Mouse (Mus musculus) heart, embryonic 14.5 days (tissue): ENCODE results near the gene Fgfr2. TPM values are rescaled to one million over a fixed set of nuclear protein-coding genes. Genes with fewer than 3 reads are reported as not detected.

Experiments
- ATAC-seq: fragments of 200-750 bp; cut with Nextera tagmentation; 2 replicates; pipeline ENCODE4 v1.8.0; 2017; ENCODE audit warnings: low read depth, moderate TSS enrichment; ENCODE audit not compliant: insufficient number of reproducible peaks, insufficient read depth, low FRiP score
- H3K27ac ChIP-seq, 2 experiments: fragments of 200-500 bp in 1 of 2; fragments of 300-500 bp in 1 of 2; sonication (generic) in 1 of 2; replicated peaks in 1 of 2; 2 replicates each; pipeline ENCODE4 v1.5.1; 2012 to 2014; ENCODE audit warnings: low read depth in 2 of 2, low read length in 2 of 2, control low read depth in 1 of 2, mild to moderate bottlenecking in 1 of 2, mixed read lengths in 1 of 2; ENCODE audit not compliant: control insufficient read depth in 1 of 2, insufficient read depth in 1 of 2
- H3K27me3 ChIP-seq: fragments of 300-500 bp; sonication (generic); 2 replicates; pipeline ENCODE4 v1.6.1; 2014; ENCODE audit warnings: mild to moderate bottlenecking, low read length, control low read depth; ENCODE audit not compliant: control insufficient read depth, insufficient read depth
- H3K36me3 ChIP-seq: fragments of 300-500 bp; sonication (generic); 2 replicates; pipeline ENCODE4 v1.6.1; 2014; ENCODE audit warnings: mild to moderate bottlenecking, control low read depth, low read length, mixed read lengths; ENCODE audit not compliant: control insufficient read depth, insufficient read depth
- H3K4me1 ChIP-seq, 2 experiments: fragments of 200-500 bp in 1 of 2; fragments of 300-500 bp in 1 of 2; sonication (generic) in 1 of 2; 2 replicates each; pipeline ENCODE4 v1.6.1; 2012 to 2014; ENCODE audit warnings: low read length in 2 of 2, control low read depth in 1 of 2, mixed read lengths in 1 of 2; ENCODE audit not compliant: control insufficient read depth in 2 of 2, insufficient read depth in 2 of 2
- H3K4me2 ChIP-seq: fragments of 300-500 bp; sonication (generic); 2 replicates; pipeline ENCODE4 v1.6.1; 2014; ENCODE audit warnings: mild to moderate bottlenecking, low read length
- H3K4me3 ChIP-seq, 2 experiments: fragments of 200-500 bp in 1 of 2; fragments of 300-500 bp in 1 of 2; sonication (generic) in 1 of 2; 2 replicates each; pipeline ENCODE4 v1.5.1; 2012 to 2014; ENCODE audit warnings: low read length in 2 of 2, mild to moderate bottlenecking in 2 of 2, control low read depth in 1 of 2, low read depth in 1 of 2, moderate library complexity in 1 of 2; ENCODE audit not compliant: control insufficient read depth in 1 of 2, insufficient read depth in 1 of 2
- H3K9ac ChIP-seq: fragments of 300-500 bp; sonication (generic); 2 replicates; pipeline ENCODE4 v1.6.1; 2014; ENCODE audit warnings: mild to moderate bottlenecking, low read length
- H3K9me3 ChIP-seq: fragments of 300-500 bp; sonication (generic); 2 replicates; pipeline ENCODE4 v1.6.1; 2016; ENCODE audit warnings: low read length, control low read depth; ENCODE audit not compliant: control insufficient read depth
- WGBS: fragments of 180-500 bp; shearing (Covaris S2); extraction: QIAGEN DNeasy Blood & Tissue Kit; methylation state at CpG from one replicate; pipeline ENCODE4 v1.1.7; 2014; 5-methylcytosine and 5-hydroxymethylcytosine counted together
- polyA plus RNA-seq: library from polyadenylated mRNA; unstranded; fragments of >200 nt; fragmentation: Nextera tagmentation; extraction: Ambion mirVana; gene quantifications from 2 replicates; pipeline ENCODE4 v1.2.1, GENCODE M21; 2014

The Fgfr2 gene
- polyA plus RNA-seq, 1 experiment from 2014 or later, result 22.4 TPM

DNA sequence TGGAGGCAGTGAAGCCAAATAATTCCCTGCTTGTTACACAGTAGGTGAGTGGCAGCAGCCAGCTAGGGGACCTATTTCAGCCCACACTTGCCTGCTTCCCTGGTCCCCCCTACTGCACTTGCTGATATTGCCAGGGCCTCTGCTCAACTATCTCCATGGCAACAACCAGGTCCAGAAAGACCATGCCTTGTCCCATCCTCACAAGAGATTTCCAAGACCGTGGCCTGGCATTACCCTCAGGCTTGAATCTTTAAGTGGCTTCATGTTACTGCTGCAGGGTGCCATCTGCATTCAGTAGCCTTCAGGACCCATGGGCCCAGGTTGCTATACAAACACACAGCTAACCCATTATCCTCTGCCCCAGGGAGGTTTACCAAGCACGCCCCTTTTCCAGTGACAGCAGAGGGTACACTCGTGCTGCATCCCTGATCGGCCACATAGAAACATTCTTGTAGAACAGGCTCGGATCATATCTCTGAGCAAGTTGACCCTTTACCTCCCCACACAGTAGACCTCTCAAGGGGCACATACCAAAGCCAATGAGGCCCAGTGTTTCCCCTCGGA, 128.4 kb downstream of the Fgfr2 start:
- ATAC-seq, result no peak
- Histone ChIP-seq H3K9me3 (no peaks in the 10 kb centered on the region), H3K4me2 (no peak overlapping the region), H3K36me3 (peaks cover 94% of the 10 kb centered on the region), H3K27ac (no peak overlapping the region), H3K27me3 (no peaks in the 10 kb centered on the region), H3K4me1 (no peaks in the 10 kb centered on the region; a peak in 1 of 4 replicates), H3K9ac (no peak overlapping the region), H3K4me3 (no peak overlapping the region)
- 70% methylated on average over 6 of the region's 6 CpGs for WGBS

DNA sequence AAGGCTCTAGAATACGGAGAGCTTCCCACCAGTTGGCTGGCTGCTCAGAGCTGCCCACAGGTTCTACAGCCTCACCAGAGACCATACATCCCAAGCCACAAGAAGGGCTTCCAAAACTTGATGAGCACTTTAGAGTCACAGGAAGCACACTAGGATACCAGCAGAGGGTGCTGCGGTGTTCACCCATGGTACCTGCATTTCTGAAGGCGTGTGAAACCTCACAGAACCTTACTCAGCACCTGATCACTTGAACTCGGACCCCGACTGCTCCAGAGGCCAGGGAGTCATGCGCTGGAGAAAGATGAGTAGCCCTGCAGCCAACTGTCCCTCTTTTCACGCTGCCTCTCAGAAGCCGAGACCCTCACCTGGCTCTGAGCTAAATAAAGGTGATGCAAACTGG, 129.0 kb downstream of the Fgfr2 start:
- Histone ChIP-seq H3K4me1 (no peaks in the 10 kb centered on the region; a peak in 1 of 4 replicates), H3K27me3 (no peaks in the 10 kb centered on the region), H3K4me3 (no peak overlapping the region), H3K36me3 (peaks cover 97% of the 10 kb centered on the region), H3K9me3 (no peaks in the 10 kb centered on the region), H3K4me2 (no peak overlapping the region), H3K27ac (no peak overlapping the region), H3K9ac (no peak overlapping the region)
- 86% methylated on average over 8 of the region's 8 CpGs for WGBS
- ATAC-seq, result no peak

DNA sequence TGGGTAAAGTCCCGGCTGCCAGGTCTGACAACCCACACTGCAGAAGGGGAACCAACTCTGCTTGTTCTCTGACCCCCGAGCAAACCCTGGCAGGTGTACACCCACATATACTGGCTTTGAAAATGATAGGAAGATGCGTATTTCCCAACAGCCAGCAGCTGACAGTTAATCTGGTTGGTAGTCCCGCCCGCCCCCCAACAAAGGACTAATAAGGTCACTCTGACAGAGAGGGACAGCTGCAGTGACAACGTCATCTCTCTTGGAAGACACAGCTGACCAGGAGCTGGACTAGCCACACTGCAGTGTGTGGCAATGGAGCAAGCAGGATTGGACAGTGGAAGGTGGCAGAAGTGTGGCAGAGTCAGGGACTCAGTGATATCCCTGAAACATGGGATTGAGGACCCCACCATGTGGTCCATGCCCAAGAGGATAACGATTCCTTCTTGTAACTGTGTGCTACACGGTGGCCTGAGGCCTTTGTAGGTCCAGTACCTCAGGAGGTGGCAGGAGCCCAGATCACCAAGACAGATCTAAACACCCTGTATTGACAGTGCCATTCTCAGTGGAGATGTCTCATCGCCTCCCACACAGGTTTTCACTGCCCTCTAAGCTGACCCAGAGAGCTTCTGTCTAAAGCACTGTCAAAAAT, 130.1 kb downstream of the Fgfr2 start:
- H3K4me3 ChIP-seq, result no peak overlapping the region
- no peak overlapping the region for H3K27ac ChIP-seq
- H3K9me3 ChIP-seq, result no peaks in the 10 kb centered on the region
- peaks cover 97% of the 10 kb centered on the region for H3K36me3 ChIP-seq
- H3K27me3 ChIP-seq, result no peaks in the 10 kb centered on the region
- ATAC-seq, result no peak
- 86% methylated on average over 9 of the region's 9 CpGs for WGBS
- no peak overlapping the region for H3K9ac ChIP-seq
- H3K4me1 ChIP-seq, result no peaks in the 10 kb centered on the region; a peak in 1 of 4 replicates
- no peak overlapping the region for H3K4me2 ChIP-seq

DNA sequence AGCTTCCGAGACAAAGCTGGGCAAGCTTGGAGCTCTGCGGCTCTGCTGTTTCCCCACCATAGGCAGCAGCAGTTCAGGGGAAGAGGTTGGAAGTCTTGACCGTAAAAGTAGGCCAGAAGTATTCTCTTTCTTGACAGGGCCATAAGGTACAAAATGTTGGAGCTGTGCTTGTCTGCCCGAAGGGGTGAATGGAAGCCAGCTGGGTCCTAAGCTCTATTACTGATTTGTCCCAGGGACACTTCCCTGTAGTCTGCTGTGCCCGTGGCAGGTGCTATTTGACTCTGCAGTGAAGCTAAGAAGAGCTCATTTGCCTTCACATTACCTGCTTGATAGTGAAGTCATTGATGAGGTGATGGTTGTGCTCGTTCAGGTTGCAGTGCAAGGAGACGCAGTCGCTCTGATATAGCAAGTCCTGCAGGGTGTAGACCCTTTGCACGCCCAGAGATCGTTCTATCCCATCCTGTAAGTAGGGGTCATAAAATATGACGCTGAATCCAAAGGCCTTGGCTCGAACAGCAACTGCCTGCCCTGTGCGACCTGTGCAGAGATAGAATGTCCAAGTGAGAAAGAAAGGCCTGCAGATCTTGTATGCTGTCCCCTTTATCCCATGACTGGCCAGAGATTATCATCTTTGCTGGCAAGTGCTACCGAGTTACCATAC, 131.8 kb downstream of the Fgfr2 start:
- no peaks in the 10 kb centered on the region; a peak in 1 of 4 replicates for H3K4me1 ChIP-seq
- no peaks in the 10 kb centered on the region for H3K27me3 ChIP-seq
- WGBS, result 90% methylated on average over 14 of the region's 14 CpGs
- no peak for ATAC-seq
- H3K9ac ChIP-seq, result no peak overlapping the region
- H3K36me3 ChIP-seq, result peaks cover 91% of the 10 kb centered on the region
- no peak overlapping the region for H3K27ac ChIP-seq
- H3K4me3 ChIP-seq, result no peak overlapping the region
- H3K9me3 ChIP-seq, result no peaks in the 10 kb centered on the region
- H3K4me2 ChIP-seq, result no peak overlapping the region

DNA sequence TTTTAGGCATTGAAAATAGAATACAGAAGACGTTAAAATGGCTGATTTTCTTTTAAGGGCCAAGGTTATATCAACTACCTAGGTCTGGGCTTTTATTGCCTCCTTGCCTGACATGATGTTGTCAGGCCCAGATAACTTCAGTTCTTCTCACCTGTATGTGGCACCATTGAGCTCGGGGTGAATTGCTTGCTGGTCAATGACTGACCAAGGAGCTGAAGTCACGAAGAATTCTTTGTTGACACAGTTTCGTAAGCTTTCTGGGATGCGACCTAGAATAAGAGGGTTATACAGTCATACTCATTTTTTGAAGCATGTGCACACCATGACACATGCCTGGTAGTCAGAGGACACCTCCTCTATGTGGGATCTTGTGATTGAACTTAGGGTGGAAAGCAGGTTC, 133.3 kb downstream of the Fgfr2 start:
- H3K4me1 ChIP-seq, result no peaks in the 10 kb centered on the region
- no peaks in the 10 kb centered on the region for H3K27me3 ChIP-seq
- H3K9ac ChIP-seq, result no peak overlapping the region
- no peak overlapping the region for H3K27ac ChIP-seq
- no peak overlapping the region for H3K4me2 ChIP-seq
- WGBS, result 89% methylated on average over 5 of the region's 5 CpGs
- H3K36me3 ChIP-seq, result peaks cover 91% of the 10 kb centered on the region
- ATAC-seq, result no peak
- H3K4me3 ChIP-seq, result no peak overlapping the region
- no peaks in the 10 kb centered on the region for H3K9me3 ChIP-seq

DNA sequence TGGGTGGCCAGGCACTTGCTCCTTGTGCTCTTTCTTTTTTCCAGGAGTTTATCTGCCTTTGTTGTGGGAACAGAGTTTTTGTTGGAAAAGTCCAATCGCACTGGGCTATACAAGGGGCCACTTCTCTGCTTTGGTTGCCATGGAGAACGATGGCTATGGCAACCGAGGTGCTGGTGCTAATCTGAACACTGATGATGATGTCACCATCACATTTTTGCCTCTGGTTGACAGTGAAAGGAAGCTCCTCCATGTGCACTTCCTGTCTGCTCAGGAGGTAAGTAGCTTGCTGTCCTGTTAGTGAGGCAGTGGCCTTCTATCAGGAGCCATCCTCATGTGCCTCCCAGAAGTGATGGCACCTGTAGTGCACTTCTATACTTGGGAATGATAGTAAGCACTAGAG, 140.5 kb downstream of the Fgfr2 start:
- 0 out of 4 replicates have a peak, but pooled peaks cover 0 to 4% of the 10 kb centered on the region in 2 experiments for H3K4me1 ChIP-seq
- no peak overlapping the region for H3K4me3 ChIP-seq
- H3K27ac ChIP-seq, result no peak overlapping the region
- H3K27me3 ChIP-seq, result no peaks in the 10 kb centered on the region
- H3K9ac ChIP-seq, result no peak overlapping the region
- no peak for ATAC-seq
- H3K36me3 ChIP-seq, result peaks cover 76% of the 10 kb centered on the region
- no peaks in the 10 kb centered on the region for H3K9me3 ChIP-seq
- WGBS, result 50% methylated on average over 3 of the region's 3 CpGs
- no peak overlapping the region for H3K4me2 ChIP-seq

DNA sequence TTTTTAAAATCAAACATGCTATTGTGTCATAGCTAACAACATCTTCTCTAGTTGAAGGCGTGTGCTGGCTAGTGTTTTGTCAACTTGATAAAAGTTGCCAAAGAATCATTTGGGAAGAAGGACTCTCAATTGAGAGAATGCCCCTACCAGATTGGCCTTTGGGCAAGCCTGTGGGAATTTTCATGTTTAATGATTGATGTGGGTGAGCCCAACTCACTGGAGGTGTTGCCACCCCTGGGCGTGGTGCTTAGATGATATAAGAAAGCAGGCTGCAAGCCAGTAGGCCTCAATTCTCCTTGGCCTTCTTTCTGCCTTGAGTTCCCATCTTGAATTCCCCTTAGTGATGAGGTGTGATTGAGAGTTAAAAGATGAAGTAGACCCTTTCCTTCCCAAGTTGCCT, 145.2 kb downstream of the Fgfr2 start:
- H3K4me3 ChIP-seq, result no peak overlapping the region
- no peaks in the 10 kb centered on the region for H3K27me3 ChIP-seq
- no peaks in the 10 kb centered on the region for H3K9me3 ChIP-seq
- H3K36me3 ChIP-seq, result peaks cover 72% of the 10 kb centered on the region
- no peak overlapping the region for H3K27ac ChIP-seq
- H3K4me2 ChIP-seq, result no peak overlapping the region
- no peak overlapping the region for H3K9ac ChIP-seq
- WGBS, result 95% methylated on average over 2 of the region's 2 CpGs
- 0 out of 4 replicates have a peak, but pooled peaks cover 0 to 4% of the 10 kb centered on the region in 2 experiments for H3K4me1 ChIP-seq
- no peak for ATAC-seq
